Mouse (Mus musculus) CH12.LX (cell line): ENCODE results near the gene Gm13889.

ENCODE experiments used
- CTCF ChIP-seq, 2 experiments: IDR thresholded peaks in 1 of 2; conservative IDR thresholded peaks in 1 of 2; 2 replicates each; pipeline ENCODE4 v1.5.1; 2011 to 2012; ENCODE audit warnings: low read depth in 2 of 2, low read length in 2 of 2, improper control_type of control experiment in 1 of 2, inconsistent platforms in 1 of 2, mild to moderate bottlenecking in 1 of 2, moderate library complexity in 1 of 2
- GABPA ChIP-seq: IDR thresholded peaks from 2 replicates; pipeline ENCODE4 v1.6.1; 2012; ENCODE audit warnings: low read depth, low read length, improper control_type of control experiment, inconsistent platforms; ENCODE audit not compliant: insufficient replicate concordance
- KAT2A ChIP-seq: IDR thresholded peaks from 2 replicates; pipeline ENCODE4 v1.6.1; 2012; ENCODE audit warnings: low read length, improper control_type of control experiment, inconsistent platforms; ENCODE audit not compliant: insufficient replicate concordance
- MYC ChIP-seq: IDR thresholded peaks from 2 replicates; pipeline ENCODE4 v1.6.1; 2011; ENCODE audit warnings: low read depth, mild to moderate bottlenecking, improper control_type of control experiment, low read length
- POLR2A ChIP-seq: IDR thresholded peaks from 2 replicates; pipeline ENCODE4 v1.6.1; 2011; ENCODE audit warnings: low read depth, mild to moderate bottlenecking, improper control_type of control experiment, low read length
- POLR2AphosphoS2 ChIP-seq: IDR thresholded peaks from 2 replicates; pipeline ENCODE4 v1.6.1; 2011; ENCODE audit warnings: low read depth, low read length, improper control_type of control experiment
- UBTF ChIP-seq: IDR thresholded peaks from 2 replicates; pipeline ENCODE4 v1.6.1; 2012; ENCODE audit warnings: low read depth, mild to moderate bottlenecking, inconsistent platforms, low read length, improper control_type of control experiment, moderate library complexity
- USF2 ChIP-seq: conservative IDR thresholded peaks from 2 replicates; pipeline ENCODE4 v1.6.1; 2011; ENCODE audit warnings: low read depth, low read length, improper control_type of control experiment

DNA sequence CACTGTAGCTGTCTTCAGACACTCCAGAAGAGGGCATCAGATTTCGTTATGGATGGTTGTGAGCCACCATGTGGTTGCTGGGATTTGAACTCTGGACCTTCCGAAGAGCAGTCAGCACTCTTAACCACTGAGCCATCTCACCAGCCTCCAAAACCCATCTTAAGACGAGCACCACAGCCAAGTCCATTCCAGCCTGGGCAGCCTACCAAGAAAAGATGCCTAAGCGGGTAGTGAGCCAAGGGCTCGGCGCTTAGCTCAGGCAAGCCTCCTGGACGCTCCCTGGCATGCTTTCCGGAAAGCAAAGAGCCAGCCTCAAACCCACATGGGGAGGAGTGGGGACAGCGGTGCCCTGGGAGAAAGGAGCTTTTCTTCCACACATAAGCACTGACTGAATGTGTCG is 45.1 kb downstream of the Gm13889 start:
- TF ChIP-seq CTCF (conservative IDR thresholded peaks at IDR 0.05 in 1 of 2, IDR thresholded peaks at IDR 0.05 in 1 of 2; ENCODE audit: low read depth in 2 of 2, low read length in 2 of 2) (no peak), POLR2AphosphoS2 (no peak), KAT2A (no peak), POLR2A (no peak), USF2 (no peak), UBTF (no peak), MYC (no peak), GABPA (no peak)
